Mouse (Mus musculus) erythroblast, embryonic 14.5 days (primary cell): Measurements from ENCODE around the gene Pitpnc1.

Experiments
- GATA1 ChIP-seq: IDR thresholded peaks from 2 replicates; pipeline ENCODE4 v1.6.1; 2012; ENCODE audit warnings: low read length, inconsistent platforms, mixed read lengths
- TAL1 ChIP-seq: IDR thresholded peaks from 3 replicates; pipeline ENCODE4 v1.6.1; 2012; ENCODE audit warnings: low read length, inconsistent platforms, mixed read lengths

- no peak for TF ChIP-seq GATA1
- no peak for TF ChIP-seq TAL1
Observed at GRCm38 (mm10) chr11:107405606-107406333, 64.7 kb downstream of the Pitpnc1 start.
